Mouse (Mus musculus) naive thymus-derived CD4-positive, alpha-beta T cell, adult 2 months (primary cell): ENCODE results near the gene Ccdc13.

ENCODE experiments used
- DNase-seq: peaks from one replicate; pipeline ENCODE4 v3.0.0-alpha.2; 2011; ENCODE audit warnings: low read depth

Gene Ccdc13

DNA sequence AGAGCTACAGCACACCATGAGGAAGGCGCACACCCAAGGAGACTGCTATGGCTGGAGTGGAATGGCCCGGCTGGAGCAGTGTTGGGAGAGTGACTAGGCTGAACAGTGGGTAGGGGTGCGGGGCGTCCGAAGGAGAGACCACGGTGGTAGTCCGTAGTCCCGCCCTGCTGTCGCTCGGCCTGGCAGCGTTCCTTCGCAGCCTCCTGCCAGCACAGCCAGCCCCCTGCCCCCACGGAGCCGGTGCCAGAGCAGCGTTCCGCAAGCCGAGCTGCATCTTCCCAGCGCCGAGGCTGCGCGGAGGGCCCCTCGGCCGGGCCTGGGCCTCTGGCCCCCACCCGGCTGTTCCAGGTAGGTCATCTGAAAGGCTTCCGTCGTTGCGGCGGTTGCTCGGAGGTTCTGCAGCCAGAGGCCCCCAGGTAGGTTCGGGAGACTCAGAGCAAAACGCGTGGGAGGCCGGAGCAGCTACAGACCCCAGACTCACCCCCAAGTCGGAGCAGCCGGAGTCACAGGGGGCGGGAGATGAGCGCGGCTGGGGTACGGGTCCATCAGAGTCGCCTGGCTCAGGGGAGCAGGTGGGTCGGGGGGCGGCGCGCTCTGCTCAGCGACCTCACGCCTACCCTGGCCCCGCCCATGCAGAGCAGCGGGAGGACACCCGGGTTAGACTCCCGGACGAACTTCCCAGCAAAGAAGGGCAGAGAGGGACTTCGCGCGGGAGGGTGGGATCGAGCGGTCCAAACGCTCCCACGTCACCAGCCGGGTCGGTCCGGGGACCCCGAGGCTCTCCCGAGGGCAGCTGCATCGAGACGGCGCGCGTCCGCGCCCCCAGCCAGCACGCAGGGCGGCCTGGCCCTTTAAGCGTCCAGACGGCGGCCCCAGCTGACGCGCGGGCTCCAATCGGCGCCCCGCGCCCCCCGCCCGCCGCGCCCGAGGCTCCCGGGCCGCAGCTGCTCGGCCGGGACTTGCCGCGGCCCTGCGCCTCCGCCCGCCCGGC is 79.9 kb downstream of the Ccdc13 start, which contains the start of gene Zfp651:
Gene Zfp651, plus strand, starts transcription at position 240 of the 991 bp plus-strand sequence.
- DNase-seq, result peak; percentile 33

DNA sequence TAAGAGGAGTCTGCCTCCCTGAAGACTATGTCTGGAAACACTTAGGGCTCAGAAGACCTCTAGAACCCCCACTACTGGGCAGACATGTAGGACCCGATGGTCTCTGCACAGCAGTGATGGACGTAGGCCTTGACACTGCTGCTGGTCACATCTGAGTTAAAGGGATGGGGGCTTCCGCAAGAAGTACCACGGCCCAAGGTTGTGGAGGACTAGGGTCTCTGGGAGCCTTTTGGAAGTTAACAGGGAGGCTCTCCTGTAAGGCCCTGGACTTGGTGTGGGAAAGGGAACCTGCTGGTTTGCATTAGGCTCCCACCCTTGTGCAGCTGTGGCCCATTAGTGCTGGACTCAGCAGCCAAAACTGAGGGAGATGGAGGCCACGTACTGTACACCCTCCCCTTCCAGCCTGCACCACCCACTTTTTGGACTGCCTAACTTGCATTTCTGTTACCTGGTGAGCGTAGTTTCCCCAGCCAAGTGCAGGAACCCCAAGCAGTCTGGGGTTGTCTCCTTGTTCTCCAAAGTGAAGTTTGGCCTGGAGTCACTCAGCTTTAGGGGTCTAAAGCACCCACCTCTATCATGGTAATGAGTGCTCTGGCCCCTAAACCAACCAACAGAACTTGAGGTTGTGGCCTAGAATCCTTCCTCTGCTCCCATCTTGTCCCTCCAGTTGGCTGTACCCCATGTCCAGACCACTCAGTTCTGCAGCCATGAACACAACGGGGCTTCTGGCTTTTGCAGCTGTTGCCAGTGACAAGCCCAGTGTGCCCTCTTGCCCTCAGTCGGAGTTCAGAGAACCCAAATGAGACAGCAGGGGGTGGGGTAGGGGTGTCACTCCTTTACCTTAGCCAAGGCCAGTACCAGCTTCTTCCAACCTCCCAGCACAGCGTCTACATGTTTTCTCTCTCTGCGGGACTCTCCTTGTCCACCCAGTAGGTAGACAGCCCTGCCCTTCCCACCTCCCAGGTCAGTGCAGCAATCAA is 81.1 kb downstream of the Ccdc13 start:
- DNase-seq, result peak; percentile 17

DNA sequence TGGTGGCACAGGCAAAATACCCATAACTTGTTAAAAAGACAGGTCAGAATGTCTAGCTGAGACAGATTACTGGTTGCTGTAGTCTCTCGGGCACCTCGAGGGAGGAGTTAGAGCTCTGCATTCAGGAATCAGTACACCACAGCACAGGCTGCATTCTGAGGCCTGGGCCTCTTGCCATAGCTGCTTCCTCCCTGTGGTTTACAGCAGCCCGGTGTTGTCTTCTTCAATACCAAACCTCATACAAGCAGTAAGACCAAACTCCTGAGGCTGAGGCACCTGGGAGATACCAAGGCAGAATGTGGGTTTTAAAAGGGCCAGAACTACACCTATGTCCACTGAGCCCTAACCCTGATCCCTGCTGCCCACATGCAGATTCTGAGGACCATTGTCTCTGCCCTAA is 81.8 kb downstream of the Ccdc13 start:
- peak; percentile 54 for DNase-seq

DNA sequence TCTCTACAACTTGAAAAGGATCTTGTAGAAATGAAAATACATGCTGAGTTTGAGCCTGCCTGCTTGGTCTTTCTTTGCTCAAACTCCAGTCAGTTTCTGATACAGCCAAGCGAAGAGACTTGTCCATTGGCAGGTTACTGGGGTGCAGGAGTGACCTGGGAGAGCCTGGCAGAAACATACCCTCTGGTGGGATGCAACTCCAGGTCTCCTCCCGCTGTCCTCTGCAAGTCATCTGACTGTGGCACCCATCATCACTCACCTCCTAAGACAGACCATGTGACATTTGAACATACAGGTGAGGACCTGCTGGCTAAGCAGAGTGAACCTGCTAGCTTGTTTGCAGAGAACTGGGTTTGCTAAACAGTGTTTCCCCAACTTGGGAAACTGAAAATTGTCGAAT is 82.5 kb downstream of the Ccdc13 start:
- DNase-seq, result no peak

DNA sequence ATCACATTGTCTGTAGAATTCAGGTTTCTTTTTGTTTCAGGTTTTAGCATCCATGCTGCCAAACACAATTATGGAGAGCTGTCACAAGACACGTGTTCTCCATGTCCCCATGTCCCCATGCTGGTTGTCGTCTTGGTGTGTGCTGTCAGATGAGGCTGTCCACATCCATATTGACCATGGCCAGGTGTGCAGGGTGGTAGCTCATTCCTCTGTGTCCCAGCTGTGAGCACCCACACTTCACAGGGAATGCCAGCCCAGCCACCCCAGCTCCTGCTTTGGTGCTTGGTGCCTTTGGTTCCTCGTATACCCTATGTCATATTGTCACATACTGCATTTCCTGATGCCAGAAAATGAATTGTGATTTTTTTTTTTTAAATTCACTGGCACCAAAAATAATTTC is 84.6 kb downstream of the Ccdc13 start:
- no peak for DNase-seq

DNA sequence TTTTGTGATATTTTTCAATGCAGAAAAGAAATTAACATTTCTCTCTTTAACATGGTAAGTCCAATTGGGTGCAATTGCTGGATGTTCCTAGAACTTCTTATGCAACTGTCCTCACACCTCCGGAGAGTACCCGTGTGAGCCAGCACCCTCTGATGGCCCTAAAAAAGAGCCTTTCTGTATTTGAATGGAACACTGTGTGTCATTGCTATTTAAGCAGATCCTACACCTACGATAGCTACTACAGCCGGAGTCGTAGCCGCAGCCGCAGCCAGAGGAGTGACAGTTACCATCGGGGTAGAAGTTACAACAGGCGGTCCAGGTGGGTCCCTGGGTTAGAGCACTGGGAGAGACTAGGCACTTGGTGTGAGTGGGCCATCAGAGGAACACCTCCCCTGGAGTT is 86.5 kb downstream of the Ccdc13 start:
- no peak for DNase-seq
